Mouse (Mus musculus) lung, postnatal 0 days (tissue): Measurements from ENCODE around the gene Mettl14.

Source experiments
- CTCF ChIP-seq: IDR thresholded peaks from 2 replicates; pipeline ENCODE4 v1.5.1; 2016; ENCODE audit warnings: antibody characterized with exemption, mild to moderate bottlenecking
- EP300 ChIP-seq: IDR thresholded peaks from 2 replicates; pipeline ENCODE4 v1.6.1; 2016; ENCODE audit warnings: antibody characterized with exemption, mild to moderate bottlenecking, control low read depth

GRCm38 (mm10) chr3:123353661-123354060 lies 32.2 kb downstream of the Mettl14 start:
- TF ChIP-seq CTCF (no peak), EP300 (no peak)
